Mouse (Mus musculus) erythroblast, embryonic 14.5 days (primary cell): ENCODE results near the gene Traf1.

Experiments
- GATA1 ChIP-seq: IDR thresholded peaks from 2 replicates; pipeline ENCODE4 v1.6.1; 2012; ENCODE audit warnings: low read length, inconsistent platforms, mixed read lengths
- TAL1 ChIP-seq: IDR thresholded peaks from 3 replicates; pipeline ENCODE4 v1.6.1; 2012; ENCODE audit warnings: low read length, inconsistent platforms, mixed read lengths

GRCm38 (mm10) chr2:34945580-34945979 is 16.0 kb downstream of the Traf1 start:
- TF ChIP-seq GATA1 (no peak), TAL1 (no peak)
